Mouse (Mus musculus): Measurements from ENCODE around the gene Hmga1. TPM values are rescaled to one million over a fixed set of nuclear protein-coding genes. Genes with fewer than 3 reads are reported as not detected.

Hmga1 gene
- polyA plus RNA-seq, 1 experiment from 2014 or later = 134 TPM

- peaks cover 20% of the 10 kb centered on the region for H3K27me3 ChIP-seq (ENCODE audit: control insufficient read depth, insufficient read depth, low read length)
- H3K36me3 ChIP-seq (ENCODE audit: control insufficient read depth, insufficient read depth, low read length) = no peaks in the 10 kb centered on the region
- under 1% methylated on average over 64 of the region's 64 CpGs for WGBS
- peak; percentile 77 for DNase-seq
- peak overlapping the region; percentile 77 for H3K27ac ChIP-seq (replicated peaks; ENCODE audit: low read depth, low read length)
- H3K4me2 ChIP-seq (ENCODE audit: low read length) = peak overlapping the region; percentile 94
- peak; percentile 28; the same call in 1 of the 2 replicates for ATAC-seq (ENCODE audit: low FRiP score, low TSS enrichment)
- peak overlapping the region; percentile 80 for H3K9ac ChIP-seq (replicated peaks; ENCODE audit: low read length)
- H3K4me3 ChIP-seq (replicated peaks; ENCODE audit: low read depth, low read length) = peak overlapping the region; percentile 62
- peaks cover 14% of the 10 kb centered on the region for H3K4me1 ChIP-seq (ENCODE audit: control insufficient read depth, insufficient read depth, low read length)
- H3K9me3 ChIP-seq (ENCODE audit: control insufficient read depth, low read length) = no peaks in the 10 kb centered on the region
Observed at GRCm38 (mm10) chr17:27511865-27512618, 44.3 kb upstream of the Hmga1 start.

GRCm38 (mm10) chr17:27512619-27513161, 43.6 kb upstream of the Hmga1 start:
- Histone ChIP-seq H3K4me1 (ENCODE audit: control insufficient read depth, insufficient read depth, low read length) (peaks cover 17% of the 10 kb centered on the region), H3K27me3 (ENCODE audit: control insufficient read depth, insufficient read depth, low read length) (peaks cover 20% of the 10 kb centered on the region), H3K9me3 (ENCODE audit: control insufficient read depth, low read length) (no peaks in the 10 kb centered on the region), H3K4me2 (ENCODE audit: low read length) (peak overlapping the region; percentile 94), H3K27ac (replicated peaks; ENCODE audit: low read depth, low read length) (peak overlapping the region; percentile 77), H3K9ac (replicated peaks; ENCODE audit: low read length) (peak overlapping the region; percentile 80), H3K36me3 (ENCODE audit: control insufficient read depth, insufficient read depth, low read length) (no peaks in the 10 kb centered on the region), H3K4me3 (replicated peaks; ENCODE audit: low read depth, low read length) (peak overlapping the region; percentile 62)
- peak; percentile 72 for DNase-seq
- ATAC-seq (ENCODE audit: low FRiP score, low TSS enrichment) = no peak
- under 1% methylated on average over 76 of the region's 78 CpGs for WGBS

GRCm38 (mm10) chr17:27513279-27513915, 42.9 kb upstream of the Hmga1 start:
- Histone ChIP-seq H3K4me2 (ENCODE audit: low read length) (peak overlapping the region; percentile 94), H3K4me1 (ENCODE audit: control insufficient read depth, insufficient read depth, low read length) (peaks cover 19% of the 10 kb centered on the region), H3K36me3 (ENCODE audit: control insufficient read depth, insufficient read depth, low read length) (no peaks in the 10 kb centered on the region), H3K9ac (replicated peaks; ENCODE audit: low read length) (peak overlapping the region; percentile 80), H3K27me3 (ENCODE audit: control insufficient read depth, insufficient read depth, low read length) (peaks cover 20% of the 10 kb centered on the region), H3K27ac (replicated peaks; ENCODE audit: low read depth, low read length) (peak overlapping the region; percentile 77), H3K4me3 (replicated peaks; ENCODE audit: low read depth, low read length) (peak overlapping the region; percentile 62), H3K9me3 (ENCODE audit: control insufficient read depth, low read length) (no peaks in the 10 kb centered on the region)
- under 1% methylated on average over 62 of the region's 66 CpGs for WGBS
- ATAC-seq (ENCODE audit: low FRiP score, low TSS enrichment) (peak; percentile 29; the same call in 1 of the 2 replicates), DNase-seq (peak; percentile 61)

GRCm38 (mm10) chr17:27513916-27514762, 42.2 kb upstream of the Hmga1 start:
- Histone ChIP-seq H3K36me3 (ENCODE audit: control insufficient read depth, insufficient read depth, low read length) (no peaks in the 10 kb centered on the region), H3K4me2 (ENCODE audit: low read length) (peak overlapping the region; percentile 94), H3K9ac (replicated peaks; ENCODE audit: low read length) (peak overlapping the region; percentile 80; the same call in 1 of the 2 replicates), H3K4me3 (replicated peaks; ENCODE audit: low read depth, low read length) (peak overlapping the region; percentile 62), H3K4me1 (ENCODE audit: control insufficient read depth, insufficient read depth, low read length) (peaks cover 25% of the 10 kb centered on the region), H3K9me3 (ENCODE audit: control insufficient read depth, low read length) (no peaks in the 10 kb centered on the region), H3K27ac (replicated peaks; ENCODE audit: low read depth, low read length) (no peak overlapping the region), H3K27me3 (ENCODE audit: control insufficient read depth, insufficient read depth, low read length) (peaks cover 20% of the 10 kb centered on the region)
- 28% methylated on average over 27 of the region's 27 CpGs for WGBS
- no peak for ATAC-seq (ENCODE audit: low FRiP score, low TSS enrichment)
- DNase-seq = peak; percentile 72

- Histone ChIP-seq H3K27ac (replicated peaks; ENCODE audit: low read depth, low read length) (peak overlapping the region; percentile 73), H3K9ac (replicated peaks; ENCODE audit: low read length) (no peak overlapping the region; the same call in 1 of the 2 replicates), H3K4me3 (replicated peaks; ENCODE audit: low read depth, low read length) (no peak overlapping the region), H3K36me3 (ENCODE audit: control insufficient read depth, insufficient read depth, low read length) (no peaks in the 10 kb centered on the region), H3K9me3 (ENCODE audit: control insufficient read depth, low read length) (no peaks in the 10 kb centered on the region), H3K4me1 (ENCODE audit: control insufficient read depth, insufficient read depth, low read length) (peaks cover 21% of the 10 kb centered on the region), H3K4me2 (ENCODE audit: low read length) (no peak overlapping the region), H3K27me3 (ENCODE audit: control insufficient read depth, insufficient read depth, low read length) (peaks cover 25% of the 10 kb centered on the region)
- DNase-seq (peak; percentile 67), ATAC-seq (ENCODE audit: low FRiP score, low TSS enrichment) (0 out of 2 replicates have a peak, but pooled peaks have one; percentile 14)
- 5% methylated on average over 9 of the region's 9 CpGs for WGBS
Observed at GRCm38 (mm10) chr17:27518296-27518695, 38.0 kb upstream of the Hmga1 start.

GRCm38 (mm10) chr17:27518700-27519595, 37.3 kb upstream of the Hmga1 start:
- peaks cover 21% of the 10 kb centered on the region for H3K27me3 ChIP-seq (ENCODE audit: control insufficient read depth, insufficient read depth, low read length)
- no peak overlapping the region for H3K4me2 ChIP-seq (ENCODE audit: low read length)
- H3K27ac ChIP-seq (replicated peaks; ENCODE audit: low read depth, low read length) = peak overlapping the region; percentile 73

GRCm38 (mm10) chr17:27520557-27520956, 35.7 kb upstream of the Hmga1 start:
- Histone ChIP-seq H3K36me3 (ENCODE audit: control insufficient read depth, insufficient read depth, low read length) (no peaks in the 10 kb centered on the region), H3K27me3 (ENCODE audit: control insufficient read depth, insufficient read depth, low read length) (peaks cover 10% of the 10 kb centered on the region), H3K4me3 (replicated peaks; ENCODE audit: low read depth, low read length) (no peak overlapping the region), H3K27ac (replicated peaks; ENCODE audit: low read depth, low read length) (no peak overlapping the region), H3K9me3 (ENCODE audit: control insufficient read depth, low read length) (no peaks in the 10 kb centered on the region), H3K9ac (replicated peaks; ENCODE audit: low read length) (no peak overlapping the region), H3K4me1 (ENCODE audit: control insufficient read depth, insufficient read depth, low read length) (peaks cover 21% of the 10 kb centered on the region), H3K4me2 (ENCODE audit: low read length) (peak overlapping the region; percentile 46)
- ATAC-seq (ENCODE audit: low FRiP score, low TSS enrichment) (peak; percentile 59), DNase-seq (peak; percentile 89)
- under 1% methylated on average over 27 of the region's 27 CpGs for WGBS

More at GRCm38 (mm10) chr17:27518700-27519595, 37.3 kb upstream of the Hmga1 start:
- DNase-seq = peak; percentile 73
- Histone ChIP-seq H3K4me3 (replicated peaks; ENCODE audit: low read depth, low read length) (no peak overlapping the region), H3K36me3 (ENCODE audit: control insufficient read depth, insufficient read depth, low read length) (no peaks in the 10 kb centered on the region), H3K9me3 (ENCODE audit: control insufficient read depth, low read length) (no peaks in the 10 kb centered on the region), H3K9ac (replicated peaks; ENCODE audit: low read length) (no peak overlapping the region), H3K4me1 (ENCODE audit: control insufficient read depth, insufficient read depth, low read length) (peaks cover 21% of the 10 kb centered on the region)
- ATAC-seq (ENCODE audit: low FRiP score, low TSS enrichment) = 0 out of 2 replicates have a peak, but pooled peaks have one; percentile 38
- WGBS = 17% methylated on average over 15 of the region's 15 CpGs

Data from midbrain, embryonic 14.5 days (tissue).